Mouse (Mus musculus): ENCODE measurements at regions not wholly inside any gene's neighbourhood (a gene's known extent, or its start where the extent isn't known, plus 50 kb on each side); places are given as distances from the start of the nearest gene placed in this dataset.

GRCm38 (mm10) chr8:41648276-41648675, 231.4 kb upstream of the Frg1 start:
- Histone ChIP-seq H3K27me3 (replicated peaks; ENCODE audit: control insufficient read depth, insufficient read depth, low read length) (no peaks in the 10 kb centered on the region), H3K27ac (ENCODE audit: insufficient read depth, low read depth, low read length) (no peak overlapping the region), H3K4me1 (ENCODE audit: control insufficient read depth, insufficient read depth, low read length) (no peaks in the 10 kb centered on the region), H3K4me3 (ENCODE audit: insufficient read depth, low read depth, low read length) (no peak overlapping the region), H3K36me3 (ENCODE audit: control insufficient read depth, insufficient read depth, low read length) (no peaks in the 10 kb centered on the region)
- WGBS = 82% methylated on average over 1 of the region's 1 CpGs
- no peak for DNase-seq
- TF ChIP-seq POLR2A (IDR thresholded peaks at IDR 0.05; ENCODE audit: low read depth, low read length) = no peak
- TF ChIP-seq CTCF (conservative IDR thresholded peaks at IDR 0.05; ENCODE audit: insufficient read depth, insufficient read length, low read depth, low read length) = no peak

DNA sequence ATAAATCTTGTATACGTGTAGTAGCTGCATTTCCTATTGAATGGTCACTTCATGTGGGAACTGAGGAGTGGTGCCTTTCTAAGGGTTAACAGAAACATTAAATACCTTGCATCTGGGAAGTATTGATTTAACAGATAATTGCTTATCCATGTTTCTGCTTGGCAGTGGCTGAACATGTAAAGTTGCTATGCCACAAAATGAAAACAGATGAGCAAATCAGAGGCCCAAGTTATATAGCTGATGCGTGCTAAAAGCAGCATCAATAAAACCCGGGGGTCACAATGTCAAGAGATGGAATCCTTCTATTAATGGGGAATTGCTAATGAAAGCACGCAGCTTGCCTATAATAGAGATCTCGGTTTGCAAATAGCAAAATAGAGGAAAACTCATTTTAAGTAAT, 227.8 kb upstream of the Frg1 start:
- DNase-seq = no peak
- Histone ChIP-seq H3K27ac (ENCODE audit: insufficient read depth, low read depth, low read length) (no peak overlapping the region), H3K27me3 (replicated peaks; ENCODE audit: control insufficient read depth, insufficient read depth, low read length) (no peaks in the 10 kb centered on the region), H3K4me3 (ENCODE audit: insufficient read depth, low read depth, low read length) (no peak overlapping the region), H3K4me1 (ENCODE audit: control insufficient read depth, insufficient read depth, low read length) (no peaks in the 10 kb centered on the region), H3K36me3 (ENCODE audit: control insufficient read depth, insufficient read depth, low read length) (no peaks in the 10 kb centered on the region)
- 82% methylated on average over 5 of the region's 5 CpGs for WGBS
- TF ChIP-seq CTCF (conservative IDR thresholded peaks at IDR 0.05; ENCODE audit: insufficient read depth, insufficient read length, low read depth, low read length) = no peak
- no peak for TF ChIP-seq POLR2A (IDR thresholded peaks at IDR 0.05; ENCODE audit: low read depth, low read length)

GRCm38 (mm10) chr8:41623841-41624240, 207.0 kb upstream of the Frg1 start:
- Histone ChIP-seq H3K4me3 (ENCODE audit: insufficient read depth, low read depth, low read length) (no peak overlapping the region), H3K36me3 (ENCODE audit: control insufficient read depth, insufficient read depth, low read length) (no peaks in the 10 kb centered on the region), H3K27ac (ENCODE audit: insufficient read depth, low read depth, low read length) (no peak overlapping the region), H3K4me1 (ENCODE audit: control insufficient read depth, insufficient read depth, low read length) (no peaks in the 10 kb centered on the region), H3K27me3 (replicated peaks; ENCODE audit: control insufficient read depth, insufficient read depth, low read length) (no peaks in the 10 kb centered on the region)
- TF ChIP-seq POLR2A (IDR thresholded peaks at IDR 0.05; ENCODE audit: low read depth, low read length) (no peak), CTCF (conservative IDR thresholded peaks at IDR 0.05; ENCODE audit: insufficient read depth, insufficient read length, low read depth, low read length) (no peak)
- DNase-seq = no peak
- WGBS = 48% methylated on average over 4 of the region's 4 CpGs

GRCm38 (mm10) chr8:41600255-41600654, 183.4 kb upstream of the Frg1 start:
- Histone ChIP-seq H3K4me3 (ENCODE audit: insufficient read depth, low read depth, low read length) (no peak overlapping the region), H3K4me1 (ENCODE audit: control insufficient read depth, insufficient read depth, low read length) (no peaks in the 10 kb centered on the region), H3K27me3 (replicated peaks; ENCODE audit: control insufficient read depth, insufficient read depth, low read length) (no peaks in the 10 kb centered on the region), H3K36me3 (ENCODE audit: control insufficient read depth, insufficient read depth, low read length) (no peaks in the 10 kb centered on the region), H3K27ac (ENCODE audit: insufficient read depth, low read depth, low read length) (no peak overlapping the region)
- no peak for TF ChIP-seq CTCF (conservative IDR thresholded peaks at IDR 0.05; ENCODE audit: insufficient read depth, insufficient read length, low read depth, low read length)
- no peak for TF ChIP-seq POLR2A (IDR thresholded peaks at IDR 0.05; ENCODE audit: low read depth, low read length)
- 69% methylated on average over 1 of the region's 1 CpGs for WGBS
- DNase-seq = no peak

- TF ChIP-seq POLR2A (IDR thresholded peaks at IDR 0.05; ENCODE audit: low read depth, low read length) (no peak), CTCF (conservative IDR thresholded peaks at IDR 0.05; ENCODE audit: insufficient read depth, insufficient read length, low read depth, low read length) (no peak)
- no peaks in the 10 kb centered on the region for H3K27me3 ChIP-seq (replicated peaks; ENCODE audit: control insufficient read depth, insufficient read depth, low read length)
- no peaks in the 10 kb centered on the region for H3K4me1 ChIP-seq (ENCODE audit: control insufficient read depth, insufficient read depth, low read length)
- no peak for DNase-seq
- WGBS = 80% methylated on average over 5 of the region's 5 CpGs
- H3K4me3 ChIP-seq (ENCODE audit: insufficient read depth, low read depth, low read length) = no peak overlapping the region
- H3K36me3 ChIP-seq (ENCODE audit: control insufficient read depth, insufficient read depth, low read length) = no peaks in the 10 kb centered on the region
- H3K27ac ChIP-seq (ENCODE audit: insufficient read depth, low read depth, low read length) = no peak overlapping the region
These were observed 177.6 kb upstream of the Frg1 start for GRCm38 (mm10) chr8:41594446-41594845.

DNA sequence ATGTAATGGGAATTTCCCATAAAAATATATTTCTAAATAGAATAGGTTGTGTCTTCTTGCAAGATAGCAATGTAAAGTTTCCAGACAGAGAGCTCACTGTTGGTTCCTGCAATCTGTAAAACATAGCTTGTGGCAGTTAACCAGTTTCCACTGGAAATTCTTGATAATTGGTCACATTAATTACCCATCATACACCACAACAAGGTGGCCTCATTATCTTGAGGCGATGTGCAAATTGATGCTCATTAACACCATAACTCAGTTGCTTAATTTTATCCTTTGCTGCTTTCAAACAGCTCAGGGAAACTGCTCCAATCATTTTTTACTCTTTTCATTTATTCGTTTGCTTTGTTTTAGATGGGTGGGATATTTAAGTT, 176.8 kb upstream of the Frg1 start:
- no peaks in the 10 kb centered on the region for H3K4me1 ChIP-seq (ENCODE audit: control insufficient read depth, insufficient read depth, low read length)
- no peak overlapping the region for H3K27ac ChIP-seq (ENCODE audit: insufficient read depth, low read depth, low read length)
- no peak for DNase-seq
- WGBS = 68% methylated on average over 2 of the region's 2 CpGs
- H3K27me3 ChIP-seq (replicated peaks; ENCODE audit: control insufficient read depth, insufficient read depth, low read length) = no peaks in the 10 kb centered on the region
- no peaks in the 10 kb centered on the region for H3K36me3 ChIP-seq (ENCODE audit: control insufficient read depth, insufficient read depth, low read length)
- TF ChIP-seq CTCF (conservative IDR thresholded peaks at IDR 0.05; ENCODE audit: insufficient read depth, insufficient read length, low read depth, low read length) (no peak), POLR2A (IDR thresholded peaks at IDR 0.05; ENCODE audit: low read depth, low read length) (no peak)
- H3K4me3 ChIP-seq (ENCODE audit: insufficient read depth, low read depth, low read length) = no peak overlapping the region

GRCm38 (mm10) chr8:41592741-41593665, 176.1 kb upstream of the Frg1 start:
- Histone ChIP-seq H3K27me3 (replicated peaks; ENCODE audit: control insufficient read depth, insufficient read depth, low read length) (no peaks in the 10 kb centered on the region), H3K36me3 (ENCODE audit: control insufficient read depth, insufficient read depth, low read length) (no peaks in the 10 kb centered on the region), H3K4me1 (ENCODE audit: control insufficient read depth, insufficient read depth, low read length) (no peaks in the 10 kb centered on the region), H3K27ac (ENCODE audit: insufficient read depth, low read depth, low read length) (no peak overlapping the region), H3K4me3 (ENCODE audit: insufficient read depth, low read depth, low read length) (no peak overlapping the region)
- 50% methylated on average over 6 of the region's 6 CpGs for WGBS
- DNase-seq = no peak
- TF ChIP-seq CTCF (conservative IDR thresholded peaks at IDR 0.05; ENCODE audit: insufficient read depth, insufficient read length, low read depth, low read length) (no peak), POLR2A (IDR thresholded peaks at IDR 0.05; ENCODE audit: low read depth, low read length) (no peak)

Data from kidney, adult 2 months (tissue).